Mouse (Mus musculus): ENCODE measurements at regions not wholly inside any gene's neighbourhood (a gene's known extent, or its start where the extent isn't known, plus 50 kb on each side); places are given as distances from the start of the nearest gene placed in this dataset.

- 21% methylated on average over 15 of the region's 15 CpGs for WGBS
- peak; percentile 76 for ATAC-seq (ENCODE audit: low FRiP score, low TSS enrichment)
- Histone ChIP-seq H3K27ac (ENCODE audit: low read depth, low read length) (no peak overlapping the region), H3K9ac (ENCODE audit: low read depth, low read length) (no peak overlapping the region), H3K4me2 (replicated peaks; ENCODE audit: low read depth, low read length) (no peak overlapping the region), H3K9me3 (ENCODE audit: control insufficient read depth, low read length) (no peaks in the 10 kb centered on the region), H3K4me1 (ENCODE audit: control insufficient read depth, insufficient read depth, low read length) (peaks cover 9% of the 10 kb centered on the region; the same call in 1 of the 2 replicates), H3K27me3 (ENCODE audit: control insufficient read depth, insufficient read depth, low read length) (no peaks in the 10 kb centered on the region), H3K4me3 (ENCODE audit: low read length) (no peak overlapping the region), H3K36me3 (ENCODE audit: control insufficient read depth, insufficient read depth, low read length) (no peaks in the 10 kb centered on the region)
Measured at GRCm38 (mm10) chr5:73782214-73783091, 131.3 kb downstream of the Spata18 start.

GRCm38 (mm10) chr5:73787275-73787674 lies 136.1 kb downstream of the Spata18 start:
- Histone ChIP-seq H3K36me3 (ENCODE audit: control insufficient read depth, insufficient read depth, low read length) (no peaks in the 10 kb centered on the region), H3K4me2 (replicated peaks; ENCODE audit: low read depth, low read length) (no peak overlapping the region), H3K27ac (ENCODE audit: low read depth, low read length) (no peak overlapping the region), H3K27me3 (ENCODE audit: control insufficient read depth, insufficient read depth, low read length) (no peaks in the 10 kb centered on the region), H3K4me3 (ENCODE audit: low read length) (no peak overlapping the region), H3K9ac (ENCODE audit: low read depth, low read length) (no peak overlapping the region), H3K4me1 (ENCODE audit: control insufficient read depth, insufficient read depth, low read length) (peaks cover 7% of the 10 kb centered on the region; the same call in 1 of the 2 replicates), H3K9me3 (ENCODE audit: control insufficient read depth, low read length) (no peaks in the 10 kb centered on the region)
- WGBS = 86% methylated on average over 5 of the region's 5 CpGs
- no peak for ATAC-seq (ENCODE audit: low FRiP score, low TSS enrichment)

- Histone ChIP-seq H3K9me3 (ENCODE audit: control insufficient read depth, low read length) (no peaks in the 10 kb centered on the region), H3K4me1 (ENCODE audit: control insufficient read depth, insufficient read depth, low read length) (no peaks in the 10 kb centered on the region), H3K4me2 (replicated peaks; ENCODE audit: low read depth, low read length) (no peak overlapping the region), H3K4me3 (ENCODE audit: low read length) (no peak overlapping the region), H3K9ac (ENCODE audit: low read depth, low read length) (no peak overlapping the region), H3K27ac (ENCODE audit: low read depth, low read length) (no peak overlapping the region), H3K27me3 (ENCODE audit: control insufficient read depth, insufficient read depth, low read length) (no peaks in the 10 kb centered on the region), H3K36me3 (ENCODE audit: control insufficient read depth, insufficient read depth, low read length) (no peaks in the 10 kb centered on the region)
- no peak for ATAC-seq (ENCODE audit: low FRiP score, low TSS enrichment)
- WGBS = 81% methylated on average over 3 of the region's 3 CpGs
Measured at GRCm38 (mm10) chr5:73792216-73792615, 141.0 kb downstream of the Spata18 start.

- no peak overlapping the region for H3K4me3 ChIP-seq (ENCODE audit: low read length)
- WGBS = 27% methylated on average over 2 of the region's 2 CpGs
- no peaks in the 10 kb centered on the region for H3K36me3 ChIP-seq (ENCODE audit: control insufficient read depth, insufficient read depth, low read length)
- no peak for ATAC-seq (ENCODE audit: low FRiP score, low TSS enrichment)
- no peak overlapping the region for H3K9ac ChIP-seq (ENCODE audit: low read depth, low read length)
- no peak overlapping the region for H3K4me2 ChIP-seq (replicated peaks; ENCODE audit: low read depth, low read length)
- no peaks in the 10 kb centered on the region for H3K9me3 ChIP-seq (ENCODE audit: control insufficient read depth, low read length)
- no peak overlapping the region; the same call in 1 of the 2 replicates for H3K27ac ChIP-seq (ENCODE audit: low read depth, low read length)
- H3K27me3 ChIP-seq (ENCODE audit: control insufficient read depth, insufficient read depth, low read length) = no peaks in the 10 kb centered on the region
- H3K4me1 ChIP-seq (ENCODE audit: control insufficient read depth, insufficient read depth, low read length) = no peaks in the 10 kb centered on the region
Measured at GRCm38 (mm10) chr5:73796201-73796600, 145.0 kb downstream of the Spata18 start.

GRCm38 (mm10) chr5:73797980-73798379 lies 146.8 kb downstream of the Spata18 start:
- Histone ChIP-seq H3K4me3 (ENCODE audit: low read length) (no peak overlapping the region), H3K9ac (ENCODE audit: low read depth, low read length) (no peak overlapping the region), H3K27ac (ENCODE audit: low read depth, low read length) (no peak overlapping the region), H3K4me2 (replicated peaks; ENCODE audit: low read depth, low read length) (no peak overlapping the region), H3K36me3 (ENCODE audit: control insufficient read depth, insufficient read depth, low read length) (no peaks in the 10 kb centered on the region), H3K27me3 (ENCODE audit: control insufficient read depth, insufficient read depth, low read length) (no peaks in the 10 kb centered on the region), H3K9me3 (ENCODE audit: control insufficient read depth, low read length) (no peaks in the 10 kb centered on the region), H3K4me1 (ENCODE audit: control insufficient read depth, insufficient read depth, low read length) (no peaks in the 10 kb centered on the region)
- 76% methylated on average over 3 of the region's 3 CpGs for WGBS
- ATAC-seq (ENCODE audit: low FRiP score, low TSS enrichment) = no peak

GRCm38 (mm10) chr5:73803431-73803830 lies 152.3 kb downstream of the Spata18 start:
- H3K27me3 ChIP-seq (ENCODE audit: control insufficient read depth, insufficient read depth, low read length) = no peaks in the 10 kb centered on the region
- H3K9me3 ChIP-seq (ENCODE audit: control insufficient read depth, low read length) = no peaks in the 10 kb centered on the region
- no peak for ATAC-seq (ENCODE audit: low FRiP score, low TSS enrichment)
- H3K4me1 ChIP-seq (ENCODE audit: control insufficient read depth, insufficient read depth, low read length) = no peaks in the 10 kb centered on the region
- H3K9ac ChIP-seq (ENCODE audit: low read depth, low read length) = no peak overlapping the region
- no peak overlapping the region for H3K4me3 ChIP-seq (ENCODE audit: low read length)
- H3K4me2 ChIP-seq (replicated peaks; ENCODE audit: low read depth, low read length) = no peak overlapping the region
- 81% methylated on average over 1 of the region's 1 CpGs for WGBS
- no peak overlapping the region for H3K27ac ChIP-seq (ENCODE audit: low read depth, low read length)
- H3K36me3 ChIP-seq (ENCODE audit: control insufficient read depth, insufficient read depth, low read length) = no peaks in the 10 kb centered on the region

GRCm38 (mm10) chr5:73804556-73805230 lies 153.5 kb downstream of the Spata18 start:
- ATAC-seq (ENCODE audit: low FRiP score, low TSS enrichment) = no peak
- Histone ChIP-seq H3K27me3 (ENCODE audit: control insufficient read depth, insufficient read depth, low read length) (no peaks in the 10 kb centered on the region), H3K9ac (ENCODE audit: low read depth, low read length) (no peak overlapping the region), H3K36me3 (ENCODE audit: control insufficient read depth, insufficient read depth, low read length) (no peaks in the 10 kb centered on the region), H3K27ac (ENCODE audit: low read depth, low read length) (no peak overlapping the region), H3K4me2 (replicated peaks; ENCODE audit: low read depth, low read length) (no peak overlapping the region), H3K9me3 (ENCODE audit: control insufficient read depth, low read length) (no peaks in the 10 kb centered on the region), H3K4me1 (ENCODE audit: control insufficient read depth, insufficient read depth, low read length) (no peaks in the 10 kb centered on the region), H3K4me3 (ENCODE audit: low read length) (no peak overlapping the region)
- WGBS = 78% methylated on average over 4 of the region's 4 CpGs

- no peak overlapping the region for H3K4me2 ChIP-seq (replicated peaks; ENCODE audit: low read depth, low read length)
- no peak overlapping the region for H3K4me3 ChIP-seq (ENCODE audit: low read length)
- H3K9ac ChIP-seq (ENCODE audit: low read depth, low read length) = no peak overlapping the region
- H3K27me3 ChIP-seq (ENCODE audit: control insufficient read depth, insufficient read depth, low read length) = no peaks in the 10 kb centered on the region
- 20% methylated on average over 3 of the region's 3 CpGs for WGBS
- no peaks in the 10 kb centered on the region for H3K36me3 ChIP-seq (ENCODE audit: control insufficient read depth, insufficient read depth, low read length)
- H3K4me1 ChIP-seq (ENCODE audit: control insufficient read depth, insufficient read depth, low read length) = no peaks in the 10 kb centered on the region
- peaks cover 3% of the 10 kb centered on the region; the same call in 1 of the 2 replicates for H3K9me3 ChIP-seq (ENCODE audit: control insufficient read depth, low read length)
- ATAC-seq (ENCODE audit: low FRiP score, low TSS enrichment) = peak; percentile 81
- no peak overlapping the region; the same call in 1 of the 2 replicates for H3K27ac ChIP-seq (ENCODE audit: low read depth, low read length)
Measured at GRCm38 (mm10) chr5:73810660-73811059, 159.5 kb downstream of the Spata18 start.

GRCm38 (mm10) chr5:73811094-73811521 lies 159.9 kb downstream of the Spata18 start:
- peaks cover 3% of the 10 kb centered on the region; the same call in 1 of the 2 replicates for H3K9me3 ChIP-seq (ENCODE audit: control insufficient read depth, low read length)
- H3K36me3 ChIP-seq (ENCODE audit: control insufficient read depth, insufficient read depth, low read length) = no peaks in the 10 kb centered on the region
- no peak overlapping the region for H3K27ac ChIP-seq (ENCODE audit: low read depth, low read length)
- ATAC-seq (ENCODE audit: low FRiP score, low TSS enrichment) = peak; percentile 96
- H3K4me2 ChIP-seq (replicated peaks; ENCODE audit: low read depth, low read length) = no peak overlapping the region
- WGBS = 16% methylated on average over 3 of the region's 3 CpGs
- H3K27me3 ChIP-seq (ENCODE audit: control insufficient read depth, insufficient read depth, low read length) = no peaks in the 10 kb centered on the region
- H3K9ac ChIP-seq (ENCODE audit: low read depth, low read length) = no peak overlapping the region
- H3K4me3 ChIP-seq (ENCODE audit: low read length) = no peak overlapping the region
- no peaks in the 10 kb centered on the region for H3K4me1 ChIP-seq (ENCODE audit: control insufficient read depth, insufficient read depth, low read length)

Measured in kidney, embryonic 14.5 days (tissue).